Mouse (Mus musculus) lung, adult 2 months (tissue): ENCODE results near the gene Mipep.

ENCODE experiments used
- CTCF ChIP-seq: fragments of 200-500 bp; IDR thresholded peaks from 2 replicates; pipeline ENCODE4 v1.5.1; 2011; ENCODE audit warnings: mild to moderate bottlenecking, low read length, control low read depth; ENCODE audit not compliant: insufficient read depth
- POLR2A ChIP-seq: fragments of 200-500 bp; IDR thresholded peaks from 2 replicates; pipeline ENCODE4 v1.6.1; 2011; ENCODE audit warnings: low read depth, mild to moderate bottlenecking, control low read depth, low read length, borderline replicate concordance; ENCODE audit errors: extremely low read depth

DNA sequence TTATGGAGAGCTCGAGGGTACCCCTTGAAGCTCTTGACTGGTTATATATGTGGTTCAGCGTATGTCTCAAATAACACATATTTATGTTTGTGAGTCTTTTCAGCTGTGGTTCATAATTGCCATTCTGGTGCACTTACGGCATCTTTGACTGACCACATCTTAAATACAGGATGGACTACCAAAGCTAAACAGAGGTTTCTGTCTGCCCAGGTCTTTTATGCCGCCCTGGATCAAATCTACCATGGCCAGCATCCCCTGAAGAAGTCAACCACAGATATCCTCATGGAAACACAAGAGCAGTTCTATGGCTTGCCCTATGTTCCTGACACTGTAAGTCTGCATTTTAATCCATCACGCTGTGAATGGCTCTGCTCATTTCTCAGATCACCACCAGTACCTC, 61.8 kb downstream of the Mipep start:
- TF ChIP-seq CTCF (no peak), POLR2A (no peak)
